Mouse (Mus musculus) liver, embryonic 14.5 days (tissue): ENCODE results near the gene Zfp108.

Experiments used
- CTCF ChIP-seq: IDR thresholded peaks from 2 replicates; pipeline ENCODE4 v1.5.1; 2016; ENCODE audit warnings: antibody characterized with exemption, low read depth, control low read depth
- EP300 ChIP-seq: IDR thresholded peaks from 2 replicates; pipeline ENCODE4 v1.6.1; 2016; ENCODE audit warnings: antibody characterized with exemption, low read depth

- TF ChIP-seq CTCF: no peak
- TF ChIP-seq EP300: no peak
Observed at GRCm38 (mm10) chr7:24300771-24301282, 46.2 kb downstream of the Zfp108 start, which contains the start of gene Zfp61.
